9 mouse cellular contexts compared by ENCODE assay signal in the genomic region with DNA sequence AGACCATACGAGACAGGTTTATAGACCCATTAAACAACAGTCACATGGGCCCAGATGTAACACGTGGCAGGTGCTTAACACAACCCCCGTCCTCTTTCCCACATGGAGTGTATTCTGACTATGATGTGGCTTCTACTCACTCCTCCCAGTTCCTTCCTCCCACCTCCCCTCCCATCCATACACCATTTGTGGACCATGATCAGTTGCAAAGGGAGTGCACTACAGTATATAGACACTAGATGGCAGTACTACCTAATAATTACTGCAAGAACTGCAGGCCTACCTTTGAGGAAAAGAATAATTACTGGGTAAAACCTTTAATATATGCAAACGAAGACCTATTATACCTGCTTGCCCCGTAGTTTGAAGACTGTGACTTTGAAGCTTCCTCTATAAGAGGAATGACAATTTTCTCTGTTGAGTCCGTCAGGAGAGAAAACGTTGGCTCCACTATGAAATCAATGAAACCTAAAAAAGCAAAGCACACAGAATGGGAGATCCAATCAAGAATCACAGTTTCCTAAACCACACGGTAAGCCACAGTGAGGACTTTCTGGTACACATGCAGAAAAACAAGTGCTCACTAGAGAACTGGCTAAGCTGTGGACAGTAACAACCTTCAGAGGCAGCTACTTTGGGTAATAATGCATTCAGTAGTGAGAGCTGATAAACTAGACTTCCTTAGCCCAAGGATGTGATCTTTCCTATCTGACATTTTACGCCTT.
DNase-seq lines count a peak whose midpoint lies in the region; ATAC-seq and TF ChIP-seq lines count a peak whose summit lies in the region.
"Had no signal": no experiment of that assay in that cellular context is flagged by ENCODE, and none has a peak within 500 bp of the region (broad histone marks: within the 10 kb centered on the region; RNA-seq: fewer than 3 reads in every experiment).

No protein-coding gene starts in this region.

- H3K9me3 ChIP-seq in heart, embryonic 11.5 days (replicated peaks; ENCODE audit: control insufficient read depth, low read length), result no peaks in the 10 kb centered on the region
- H3K9me3 ChIP-seq in hindbrain, postnatal 0 days (ENCODE audit: low read length), result no peaks in the 10 kb centered on the region
- H3K9me3 ChIP-seq in midbrain, embryonic 14.5 days (ENCODE audit: control insufficient read depth, low read length), result no peaks in the 10 kb centered on the region
- H3K9me3 ChIP-seq: megakaryocyte, embryonic 14.5 days had no signal

- no peak overlapping the region for H3K4me2 ChIP-seq in heart, embryonic 11.5 days
- H3K4me2 ChIP-seq in hindbrain, postnatal 0 days (ENCODE audit: low read depth, low read length), result no peak overlapping the region
- no peak overlapping the region for H3K4me2 ChIP-seq in midbrain, embryonic 14.5 days (ENCODE audit: low read length)

- ATAC-seq in heart, embryonic 11.5 days (replicated peaks; ENCODE audit: insufficient number of reproducible peaks, low FRiP score, low TSS enrichment), result no peak
- ATAC-seq in erythroblast, adult 5-6 weeks (replicated peaks; ENCODE audit: low FRiP score, poor library complexity, severe bottlenecking), result peak; percentile 60
- peak; percentile 91 for ATAC-seq in hindbrain, postnatal 0 days
- ATAC-seq in midbrain, embryonic 14.5 days (ENCODE audit: low FRiP score, low TSS enrichment), result peak; percentile 83

- H3K27me3 ChIP-seq in heart, embryonic 11.5 days (ENCODE audit: control insufficient read depth, insufficient read depth, low read length), result peaks cover 7% of the 10 kb centered on the region
- H3K27me3 ChIP-seq in hindbrain, postnatal 0 days (ENCODE audit: insufficient read depth, low read length), result no peaks in the 10 kb centered on the region
- no peaks in the 10 kb centered on the region for H3K27me3 ChIP-seq in midbrain, embryonic 14.5 days (ENCODE audit: control insufficient read depth, insufficient read depth, low read length)

- peak; percentile 91 for TF ChIP-seq CTCF in hindbrain, postnatal 0 days (IDR thresholded peaks at IDR 0.05; ENCODE audit: low read depth)
- peak; percentile 89 for TF ChIP-seq CTCF in left cerebral cortex, adult 2 months (IDR thresholded peaks at IDR 0.05)

- intact Hi-C loops in left cerebral cortex, adult 2 months (cut with DNase I), result loop anchor here (1.0 to 5.0 kb wide), 2 partner anchors 262 to 402 kb away; a partner anchor contains a TSS

- H3K36me3 ChIP-seq in heart, embryonic 11.5 days (ENCODE audit: control insufficient read depth, insufficient read depth, low read length), result no peaks in the 10 kb centered on the region
- no peaks in the 10 kb centered on the region for H3K36me3 ChIP-seq in hindbrain, postnatal 0 days (ENCODE audit: insufficient read depth, low read length)
- H3K36me3 ChIP-seq in midbrain, embryonic 14.5 days (ENCODE audit: control insufficient read depth, insufficient read depth, low read length), result no peaks in the 10 kb centered on the region

- 38% methylated on average over 9 of the region's 9 CpGs for WGBS in heart, embryonic 11.5 days (ENCODE audit: insufficient replicate concordance)
- 43% methylated on average over 9 of the region's 9 CpGs for WGBS in hindbrain, postnatal 0 days
- 44% methylated on average over 9 of the region's 9 CpGs for WGBS in midbrain, embryonic 14.5 days

- no peak overlapping the region for H3K27ac ChIP-seq in heart, embryonic 11.5 days (ENCODE audit: low read depth, low read length)
- no peak overlapping the region for H3K27ac ChIP-seq in hindbrain, postnatal 0 days
- H3K27ac ChIP-seq in left cerebral cortex, adult 2 months, result no peak overlapping the region; the same call in 1 of the 2 replicates
- H3K27ac ChIP-seq in midbrain, embryonic 14.5 days (replicated peaks; ENCODE audit: low read depth, low read length), result no peak overlapping the region

- no peak overlapping the region for H3K9ac ChIP-seq in heart, embryonic 11.5 days (ENCODE audit: low read depth, low read length)
- no peak overlapping the region for H3K9ac ChIP-seq in hindbrain, postnatal 0 days (replicated peaks; ENCODE audit: low read length)
- H3K9ac ChIP-seq in midbrain, embryonic 14.5 days (replicated peaks; ENCODE audit: low read length), result no peak overlapping the region

- no peaks in the 10 kb centered on the region for H3K4me1 ChIP-seq in heart, embryonic 11.5 days (ENCODE audit: control insufficient read depth, insufficient read depth, low read length)
- H3K4me1 ChIP-seq in hindbrain, postnatal 0 days (ENCODE audit: insufficient read depth, low read length), result no peaks in the 10 kb centered on the region
- H3K4me1 ChIP-seq in midbrain, embryonic 14.5 days (ENCODE audit: control insufficient read depth, insufficient read depth, low read length), result no peaks in the 10 kb centered on the region

- no peak overlapping the region for H3K4me3 ChIP-seq in heart, embryonic 11.5 days (ENCODE audit: low read depth, low read length)
- no peak overlapping the region for H3K4me3 ChIP-seq in hindbrain, postnatal 0 days (ENCODE audit: low read length)
- H3K4me3 ChIP-seq in left cerebral cortex, adult 2 months, result no peak overlapping the region
- no peak overlapping the region for H3K4me3 ChIP-seq in midbrain, embryonic 14.5 days (replicated peaks; ENCODE audit: low read depth, low read length)
- H3K4me3 ChIP-seq: megakaryocyte, embryonic 14.5 days had no signal

- DNase-seq in heart, adult 11 months, result peak; percentile 89
- peak; percentile 76 for DNase-seq in ZHBTc4 (ENCODE audit: low read depth, low spot score)
- DNase-seq in hindbrain, postnatal 0 days (ENCODE audit: low spot score), result peak; percentile 85
- DNase-seq in left cerebral cortex, adult 2 months (ENCODE audit: extremely low spot score in 1 of 2, low spot score in 2 of 2), result peak in 1 of 2 experiments; percentile 21
- DNase-seq in midbrain, embryonic 14.5 days, result peak; percentile 91
- DNase-seq in spleen, postnatal 14 days (ENCODE audit: low spot score in 2 of 2), result no peak

Comparison
In these comparisons a context has a peak if more than half of its experiments do, and no peak if none do; other contexts are left out.
1. DNase-seq: peak in heart, adult 11 months (single experiment), ZHBTc4 (single experiment), hindbrain, postnatal 0 days (single experiment) and midbrain, embryonic 14.5 days (single experiment); none in spleen, postnatal 14 days (0 of 2).